Mouse (Mus musculus): ENCODE data around the gene Lrrn4. TPM values are rescaled to one million over a fixed set of nuclear protein-coding genes. Genes with fewer than 3 reads are reported as not detected.

Gene Lrrn4
- 1 to 10 TPM; 1.2 TPM for total RNA-seq (2021)
- long read RNA-seq, result 0 reads

- no peak for DNase-seq (ENCODE audit: low spot score in 2 of 2)
These were observed at the start of gene Lrrn4 for GRCm38 (mm10) chr2:132880844-132881645. Lrrn4 (minus strand) TSS chr2:132880891.

- no peak for DNase-seq (ENCODE audit: low spot score in 2 of 2)
These were observed 48.3 kb upstream of the Lrrn4 start for GRCm38 (mm10) chr2:132928999-132929398.

GRCm38 (mm10) chr2:132927871-132928270, 47.2 kb upstream of the Lrrn4 start:
- DNase-seq (ENCODE audit: low spot score in 2 of 2), result no peak

- no peak for DNase-seq (ENCODE audit: low spot score in 2 of 2)
These were observed 46.6 kb upstream of the Lrrn4 start for GRCm38 (mm10) chr2:132927298-132927697.

GRCm38 (mm10) chr2:132923290-132924085, 42.8 kb upstream of the Lrrn4 start:
- no peak for DNase-seq (ENCODE audit: low spot score in 2 of 2)

- no peak for DNase-seq (ENCODE audit: low spot score in 2 of 2)
These were observed 41.6 kb upstream of the Lrrn4 start for GRCm38 (mm10) chr2:132922076-132922873.

- no peak for DNase-seq (ENCODE audit: low spot score in 2 of 2)
These were observed 34.1 kb upstream of the Lrrn4 start for GRCm38 (mm10) chr2:132914785-132915184.

- peak; percentile 22 to 47 for DNase-seq (ENCODE audit: low spot score in 2 of 2)
These were observed 26.1 kb upstream of the Lrrn4 start for GRCm38 (mm10) chr2:132906763-132907162.

- DNase-seq (ENCODE audit: low spot score in 2 of 2), result no peak
These were observed 24.3 kb upstream of the Lrrn4 start for GRCm38 (mm10) chr2:132904961-132905360.

- peak; percentile 48 to 68 for DNase-seq (ENCODE audit: low spot score in 2 of 2)
These were observed 22.8 kb upstream of the Lrrn4 start for GRCm38 (mm10) chr2:132903498-132903897.

- DNase-seq (ENCODE audit: low spot score in 2 of 2), result no peak
These were observed 21.4 kb upstream of the Lrrn4 start for GRCm38 (mm10) chr2:132902056-132902455.

GRCm38 (mm10) chr2:132901636-132902035, 20.9 kb upstream of the Lrrn4 start:
- DNase-seq (ENCODE audit: low spot score in 2 of 2), result no peak

GRCm38 (mm10) chr2:132900596-132900995, 19.9 kb upstream of the Lrrn4 start:
- no peak for DNase-seq (ENCODE audit: low spot score in 2 of 2)

- no peak for DNase-seq (ENCODE audit: low spot score in 2 of 2)
These were observed 17.5 kb upstream of the Lrrn4 start for GRCm38 (mm10) chr2:132898211-132898610.

GRCm38 (mm10) chr2:132893826-132894225, 13.1 kb upstream of the Lrrn4 start:
- no peak for DNase-seq (ENCODE audit: low spot score in 2 of 2)

GRCm38 (mm10) chr2:132885312-132885711, 4.6 kb upstream of the Lrrn4 start:
- DNase-seq (ENCODE audit: low spot score in 2 of 2), result no peak

GRCm38 (mm10) chr2:132884303-132884967, 3.7 kb upstream of the Lrrn4 start:
- no peak for DNase-seq (ENCODE audit: low spot score in 2 of 2)

- peak; percentile 56 to 60 for DNase-seq (ENCODE audit: low spot score in 2 of 2)
These were observed 1.2 kb downstream of the Lrrn4 start for GRCm38 (mm10) chr2:132879261-132880044.

GRCm38 (mm10) chr2:132876991-132877390, 3.7 kb downstream of the Lrrn4 start:
- DNase-seq (ENCODE audit: low spot score in 2 of 2), result no peak
